Mouse (Mus musculus): ENCODE data around the gene Pramef25.
"Not testable (repeated sequence)": the region's sequence is repeated elsewhere in the genome, so short reads cannot be mapped to it uniquely, and the experiment has no call there.

Gene Pramef25

GRCm38 (mm10) chr4:143950916-143951315 lies at the start of gene Pramef25:
TSS of gene Pramef25 (minus strand) at chr4:143951016.
- not testable (repeated sequence) for DNase-seq

- DNase-seq = not testable (repeated sequence)
Measured at GRCm38 (mm10) chr4:143994269-143994668, 43.5 kb upstream of the Pramef25 start, which contains the start of gene Pramef17. TSS of gene Pramef17 (minus strand) at chr4:143994369.

- DNase-seq = peak; percentile 49
Measured at GRCm38 (mm10) chr4:143988126-143988525, 37.3 kb upstream of the Pramef25 start.

GRCm38 (mm10) chr4:143987475-143987941 lies 36.7 kb upstream of the Pramef25 start:
- DNase-seq = peak; percentile 34

- peak; percentile 51 for DNase-seq
Measured at GRCm38 (mm10) chr4:143985733-143986132, 34.9 kb upstream of the Pramef25 start.

- DNase-seq = peak; percentile 8
Measured at GRCm38 (mm10) chr4:143985165-143985564, 34.3 kb upstream of the Pramef25 start.

GRCm38 (mm10) chr4:143983446-143983845 lies 32.6 kb upstream of the Pramef25 start:
- DNase-seq = not testable (repeated sequence)

GRCm38 (mm10) chr4:143966850-143967249 lies 16.0 kb upstream of the Pramef25 start, which contains the start of gene Gm13101:
TSS of gene Gm13101 (minus strand) at chr4:143966950.
- DNase-seq = not testable (repeated sequence)

GRCm38 (mm10) chr4:143900280-143900679 lies 50.5 kb downstream of the Pramef25 start, which contains the start of gene Pramef6:
TSS of gene Pramef6 (minus strand) at chr4:143900380.
- DNase-seq = not testable (repeated sequence)

Data from layer of hippocampus, adult 9-11 months (tissue).